Mouse (Mus musculus) olfactory bulb, adult 2 months (tissue): Measurements from ENCODE around the gene P2ry12.

ENCODE experiments used
- CTCF ChIP-seq: fragments of 200-500 bp; IDR thresholded peaks from 2 replicates; pipeline ENCODE4 v1.5.1; 2012; ENCODE audit warnings: low read depth, mild to moderate bottlenecking, low read length, moderate library complexity; ENCODE audit not compliant: insufficient read depth
- POLR2A ChIP-seq: fragments of 200-500 bp; IDR thresholded peaks from 2 replicates; pipeline ENCODE4 v1.6.1; 2012; ENCODE audit warnings: mild to moderate bottlenecking, low read depth, low read length, moderate library complexity; ENCODE audit not compliant: insufficient read depth

- no peak for TF ChIP-seq CTCF
- TF ChIP-seq POLR2A = no peak
Observed at GRCm38 (mm10) chr3:59203802-59204520, 58.7 kb downstream of the P2ry12 start.
